In the genomic region with DNA sequence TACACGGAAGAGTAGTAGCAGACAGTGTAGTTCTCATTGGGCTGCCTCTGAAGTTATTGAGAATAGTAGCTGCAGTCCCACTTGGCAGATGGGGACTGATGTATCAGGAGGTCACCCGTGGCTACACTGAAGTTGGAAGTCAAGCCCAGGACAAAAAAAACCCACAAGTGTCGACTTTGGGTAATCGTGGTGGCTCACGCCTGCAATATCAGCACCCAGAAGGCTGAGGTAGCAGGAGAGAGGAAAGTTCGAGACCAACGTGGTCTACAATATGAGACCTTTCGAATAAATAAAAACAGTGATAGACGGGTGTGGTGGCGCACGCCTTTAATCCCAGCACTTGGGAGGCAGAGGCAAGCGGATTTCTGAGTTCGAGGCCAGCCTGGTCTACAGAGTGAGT, we compare ENCODE assay signal across 8 mouse cellular contexts. TPM values are rescaled to one million over a fixed set of nuclear protein-coding genes. Genes with fewer than 3 reads are reported as not detected.
DNase-seq lines count a peak whose midpoint lies in the region; ATAC-seq lines count a peak whose summit lies in the region.

No protein-coding gene starts in this region.

- H3K4me2 ChIP-seq in forebrain, embryonic 12.5 days, result peak overlapping the region; percentile 71
- peak overlapping the region; percentile 79 for H3K4me2 ChIP-seq in liver, embryonic 13.5 days

- H3K4me1 ChIP-seq in heart, embryonic 10.5 days, result peaks cover 19% of the 10 kb centered on the region
- peaks cover 10% of the 10 kb centered on the region for H3K4me1 ChIP-seq in forebrain, embryonic 12.5 days
- H3K4me1 ChIP-seq in liver, embryonic 13.5 days (replicated peaks), result peaks cover 63% of the 10 kb centered on the region

- 40% methylated on average over 13 of the region's 13 CpGs for WGBS in heart, embryonic 10.5 days
- 48% methylated on average over 13 of the region's 13 CpGs for WGBS in forebrain, embryonic 12.5 days
- WGBS in liver, embryonic 13.5 days (ENCODE audit: insufficient replicate concordance), result 26% methylated on average over 13 of the region's 13 CpGs

- no peak for ATAC-seq in forebrain, embryonic 12.5 days (ENCODE audit: low FRiP score)
- no peak for ATAC-seq in liver, embryonic 13.5 days (ENCODE audit: low read depth)

- H3K27me3 ChIP-seq in heart, embryonic 10.5 days (ENCODE audit: insufficient read depth, poor library complexity, severe bottlenecking), result no peaks in the 10 kb centered on the region
- H3K27me3 ChIP-seq in forebrain, embryonic 12.5 days, result 0 out of 2 replicates have a peak, but pooled peaks cover 3% of the 10 kb centered on the region
- H3K27me3 ChIP-seq in liver, embryonic 13.5 days, result no peaks in the 10 kb centered on the region

- H3K4me3 ChIP-seq in heart, embryonic 10.5 days, result peak overlapping the region; percentile 74
- H3K4me3 ChIP-seq in forebrain, embryonic 12.5 days (replicated peaks), result peak overlapping the region; percentile 61
- peak overlapping the region; percentile 75 for H3K4me3 ChIP-seq in liver, embryonic 13.5 days (replicated peaks)

- intact Hi-C loops in heart, postnatal 14 days (cut with DNase I), result no loop called here

- no peaks in the 10 kb centered on the region for H3K9me3 ChIP-seq in heart, embryonic 10.5 days
- H3K9me3 ChIP-seq in forebrain, embryonic 12.5 days, result no peaks in the 10 kb centered on the region
- H3K9me3 ChIP-seq in liver, embryonic 13.5 days (replicated peaks), result no peaks in the 10 kb centered on the region

- no peak for DNase-seq in heart, embryonic 10.5 days (ENCODE audit: low spot score)
- DNase-seq in heart, postnatal 14 days, result no peak
- peak; percentile 36 for DNase-seq in CD4-positive helper T cell, adult 2 months (ENCODE audit: low read depth, low spot score)
- peak; percentile 25 for DNase-seq in liver, embryonic 13.5 days
- no peak for DNase-seq in embryo, embryonic 11 days
- no peak for DNase-seq in cerebellum, adult 18-20 months
- no peak for DNase-seq in left cerebral cortex, adult 9 months (ENCODE audit: low spot score in 2 of 2)

- peak overlapping the region; percentile 89; the same call in 1 of the 2 replicates for H3K27ac ChIP-seq in heart, embryonic 10.5 days
- H3K27ac ChIP-seq in forebrain, embryonic 12.5 days, result no peak overlapping the region
- peak overlapping the region; percentile 90 for H3K27ac ChIP-seq in liver, embryonic 13.5 days

- H3K36me3 ChIP-seq in heart, embryonic 10.5 days, result no peaks in the 10 kb centered on the region
- H3K36me3 ChIP-seq in forebrain, embryonic 12.5 days (replicated peaks), result no peaks in the 10 kb centered on the region
- no peaks in the 10 kb centered on the region for H3K36me3 ChIP-seq in liver, embryonic 13.5 days

- no peak overlapping the region; the same call in 1 of the 2 replicates for H3K9ac ChIP-seq in forebrain, embryonic 12.5 days
- H3K9ac ChIP-seq in liver, embryonic 13.5 days, result peak overlapping the region; percentile 85

RNA-seq across cellular contexts. Expression of gene Map1lc3b, which starts 5.4 kb away (rescaled TPM):
- polyA plus RNA-seq in heart, embryonic 10.5 days (2016; fragmentation: Nextera tagmentation; extraction: Ambion mirVana), result 167 and 170 TPM in 2 replicates
- 100 to 1,000 TPM; 215 to 228 TPM for total RNA-seq in heart, postnatal 14 days (2021)
- polyA plus RNA-seq in forebrain, embryonic 12.5 days (2016; fragmentation: Nextera tagmentation; extraction: Ambion mirVana), result 248 and 250 TPM in 2 replicates
- polyA plus RNA-seq in liver, embryonic 13.5 days (2015; fragmentation: Nextera tagmentation; extraction: Ambion mirVana), result 135 and 144 TPM in 2 replicates

RNA-seq across cellular contexts. Expression of gene Fbxo31, which starts 6.1 kb away (rescaled TPM):
- 10.9 and 17.0 TPM in 2 replicates for polyA plus RNA-seq in heart, embryonic 10.5 days (2016; fragmentation: Nextera tagmentation; extraction: Ambion mirVana)
- total RNA-seq in heart, postnatal 14 days (2021), result 10 to 100 TPM; 74.4 to 93.8 TPM
- 18.6 and 19.3 TPM in 2 replicates for polyA plus RNA-seq in forebrain, embryonic 12.5 days (2016; fragmentation: Nextera tagmentation; extraction: Ambion mirVana)
- polyA plus RNA-seq in liver, embryonic 13.5 days (2015; fragmentation: Nextera tagmentation; extraction: Ambion mirVana), result 10.4 and 11.3 TPM in 2 replicates

RNA-seq across cellular contexts. Expression of gene 1700018B08Rik, which starts 40.6 kb away (rescaled TPM):
- not detected in 2 replicates for polyA plus RNA-seq in heart, embryonic 10.5 days (2016; fragmentation: Nextera tagmentation; extraction: Ambion mirVana)
- total RNA-seq in heart, postnatal 14 days (2021), result not detected
- polyA plus RNA-seq in forebrain, embryonic 12.5 days (2016; fragmentation: Nextera tagmentation; extraction: Ambion mirVana), result not detected in 2 replicates
- not detected in 2 replicates for polyA plus RNA-seq in liver, embryonic 13.5 days (2015; fragmentation: Nextera tagmentation; extraction: Ambion mirVana)

Comparison
In these comparisons a context has a peak if more than half of its experiments do, and no peak if none do; other contexts are left out.
1. DNase-seq: peak in CD4-positive helper T cell, adult 2 months (single experiment) and liver, embryonic 13.5 days (single experiment); none in heart, embryonic 10.5 days (single experiment), heart, postnatal 14 days (0 of 2), embryo, embryonic 11 days (single experiment), cerebellum, adult 18-20 months (0 of 2) and left cerebral cortex, adult 9 months (0 of 2).
2. Peak in every context shown above with its lines, with median percentiles within 50 percentile points of each other: H3K4me3 ChIP-seq.